Mouse (Mus musculus) R1 (cell line): Measurements from ENCODE around the gene Mical3.

Source experiments
- DNase-seq: peaks from one replicate; pipeline ENCODE4 v3.0.0-alpha.2; 2018; ENCODE audit warnings: low read depth, low spot score

The Mical3 gene

GRCm38 (mm10) chr6:121054340-121054739 is 76.5 kb downstream of the Mical3 start:
- no peak for DNase-seq

DNA sequence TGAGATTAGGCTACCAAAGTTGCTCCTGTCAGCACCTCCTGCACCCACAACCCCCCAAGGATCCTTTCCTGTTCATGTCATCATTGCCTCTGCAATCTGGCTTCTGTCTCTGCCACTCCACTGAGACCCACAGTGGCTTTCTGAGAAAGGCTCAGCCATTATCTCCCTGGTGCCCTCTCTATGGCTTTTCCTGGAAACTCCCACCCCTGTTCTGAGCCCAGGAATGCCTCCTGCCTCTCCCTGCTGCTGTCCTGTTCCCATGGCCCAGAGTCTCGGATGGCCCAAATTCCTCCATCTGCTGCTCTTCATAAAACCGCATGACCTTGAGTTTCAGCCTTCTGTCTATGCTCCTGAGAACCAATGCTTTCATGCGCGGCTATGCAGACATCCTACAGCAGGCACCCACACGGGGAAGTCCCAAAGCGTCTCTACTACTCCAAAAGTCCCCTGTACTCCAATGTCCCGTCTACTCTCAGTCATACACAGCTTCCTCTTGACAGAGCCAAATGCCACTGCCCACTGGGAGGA is 77.2 kb downstream of the Mical3 start:
- peak; percentile 39 for DNase-seq

DNA sequence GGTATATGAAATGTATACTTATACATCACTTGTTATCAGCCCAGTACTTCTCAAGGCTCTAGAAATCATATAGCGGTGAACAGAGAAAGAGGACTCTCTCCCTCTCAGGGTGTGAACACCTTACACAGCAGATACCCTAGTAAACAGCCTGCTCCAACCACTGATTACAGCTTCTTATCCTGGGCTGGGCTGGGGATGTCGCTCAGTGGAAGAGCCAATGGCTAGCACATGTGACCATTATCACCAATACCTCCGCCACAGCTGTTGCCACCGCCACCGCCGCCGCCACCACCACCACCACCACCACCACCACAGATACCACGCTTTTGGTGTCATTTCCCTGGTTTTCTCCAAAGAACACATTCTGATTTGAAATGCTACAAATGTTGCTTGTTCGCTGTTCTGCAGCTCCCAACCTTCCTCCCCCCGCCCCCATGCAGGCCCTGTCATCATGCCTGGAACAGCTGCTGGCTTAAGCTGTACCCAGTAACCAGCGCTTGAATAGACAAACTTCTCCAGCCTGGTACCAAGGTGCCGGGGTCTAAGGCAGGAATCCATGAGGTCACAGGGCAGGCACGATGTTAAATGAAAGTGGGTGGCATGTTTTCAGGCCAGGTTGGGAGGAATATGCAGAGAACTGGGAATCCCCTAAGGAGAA is 78.7 kb downstream of the Mical3 start:
- no peak for DNase-seq

GRCm38 (mm10) chr6:121051411-121051810 is 79.4 kb downstream of the Mical3 start:
- no peak for DNase-seq

GRCm38 (mm10) chr6:121048696-121049095 is 82.1 kb downstream of the Mical3 start:
- no peak for DNase-seq

DNA sequence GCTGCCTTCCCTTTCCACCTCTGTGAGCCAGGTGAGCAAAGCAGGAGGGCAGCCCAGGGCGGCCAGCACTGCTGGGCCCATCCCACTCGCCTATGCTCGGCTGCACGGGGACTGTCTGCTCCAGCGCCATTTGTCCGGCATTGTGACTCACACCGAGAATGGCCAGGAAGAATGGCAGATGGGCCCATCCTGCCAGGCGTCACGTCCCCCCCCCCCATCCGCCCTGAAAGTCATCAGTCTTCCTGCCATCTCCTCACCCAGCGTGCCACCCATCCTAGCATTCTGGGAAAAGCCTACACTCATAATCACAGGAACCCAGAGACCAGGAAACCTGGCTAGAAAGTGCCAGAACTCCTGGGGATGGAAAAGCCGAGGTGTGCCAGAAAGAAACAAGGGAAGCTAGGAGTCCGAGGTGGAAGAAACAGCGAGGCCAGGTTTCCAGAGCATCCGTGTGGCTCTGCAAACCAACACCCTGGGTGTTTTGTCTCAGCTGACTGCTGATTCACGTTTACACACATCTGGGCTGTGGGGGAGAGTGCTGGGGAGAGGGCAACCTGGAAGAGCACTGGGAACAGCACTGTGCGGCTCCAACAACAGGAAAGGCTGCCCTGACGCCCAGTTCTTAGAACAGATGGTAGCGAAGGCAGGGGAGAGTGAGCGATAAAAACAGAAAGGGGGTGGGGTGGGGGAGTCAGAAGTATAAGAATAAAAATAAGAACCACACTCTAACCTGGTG is 85.3 kb downstream of the Mical3 start:
- DNase-seq: peak; percentile 21

DNA sequence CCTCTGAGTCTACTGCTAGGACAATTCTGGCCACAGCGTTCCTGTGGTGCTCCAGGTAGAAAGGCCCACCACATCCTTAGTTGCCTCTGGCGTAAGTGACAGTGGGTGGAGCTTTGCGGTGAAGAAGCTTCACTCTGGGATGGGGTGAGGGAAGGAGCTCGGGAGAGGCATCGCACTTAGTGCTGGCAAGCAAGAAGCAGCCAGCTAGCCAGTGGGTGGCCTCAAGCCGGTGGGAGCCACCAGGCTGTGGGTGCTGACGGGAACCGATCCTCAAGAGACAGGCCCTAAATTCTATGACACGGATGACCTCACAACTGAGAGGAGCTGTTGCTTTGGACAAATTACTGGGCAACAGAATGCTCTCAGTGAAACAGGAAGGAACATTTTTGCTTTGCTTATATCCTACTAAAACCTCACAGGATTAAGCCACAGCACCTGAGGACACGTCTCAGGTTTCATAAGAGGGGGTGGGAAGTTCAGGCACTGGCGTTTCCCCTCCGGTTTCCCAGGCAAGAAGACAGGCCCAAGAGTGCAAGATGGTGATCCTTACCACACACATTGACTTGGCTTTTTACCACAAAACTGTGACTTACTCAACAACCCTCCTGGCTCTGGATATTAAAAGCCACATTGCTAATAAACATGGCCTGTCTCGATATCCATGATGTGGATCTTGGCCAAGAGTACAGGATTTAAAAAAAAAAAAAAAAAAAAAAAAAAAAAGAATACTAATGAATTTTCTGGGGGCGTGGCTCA is 87.2 kb downstream of the Mical3 start:
- no peak for DNase-seq

DNA sequence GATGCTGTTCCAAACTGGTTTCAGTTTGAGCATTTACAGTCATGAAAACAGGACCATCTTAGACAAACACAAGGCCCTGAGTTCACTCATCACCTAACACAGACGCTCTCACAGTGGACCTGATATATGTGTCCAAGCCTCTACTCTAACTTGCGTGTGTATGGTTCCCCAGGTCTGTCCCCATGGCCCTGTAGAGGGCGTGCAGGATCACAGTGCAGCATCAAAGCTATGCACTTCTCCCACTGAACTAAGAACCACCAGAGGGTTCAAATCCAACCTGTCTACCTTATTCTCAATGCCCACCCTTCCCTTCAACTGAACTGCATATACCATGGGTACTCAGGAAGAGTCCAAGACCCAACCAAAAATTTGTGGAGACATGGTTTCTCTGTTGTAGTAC is 91.1 kb downstream of the Mical3 start:
- DNase-seq: no peak

DNA sequence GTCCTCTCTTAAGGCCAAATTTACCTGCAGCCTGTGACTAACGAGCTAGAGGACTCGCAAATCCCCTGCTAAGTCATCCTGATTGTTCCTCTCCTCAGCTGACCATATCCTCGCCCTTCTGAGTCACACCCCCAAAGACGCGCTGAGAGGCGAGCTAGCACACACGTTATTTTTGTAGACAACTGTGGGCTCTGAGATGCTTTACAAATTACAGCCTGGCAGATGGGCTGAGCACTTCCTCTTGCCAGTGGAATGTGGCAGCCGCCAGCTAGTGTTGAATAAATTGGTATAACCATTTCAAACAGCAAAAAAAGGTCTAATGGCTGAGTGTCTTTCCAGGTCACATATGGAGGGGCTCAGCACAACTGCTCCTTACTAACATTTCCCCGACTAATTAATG is 91.5 kb downstream of the Mical3 start:
- no peak for DNase-seq

DNA sequence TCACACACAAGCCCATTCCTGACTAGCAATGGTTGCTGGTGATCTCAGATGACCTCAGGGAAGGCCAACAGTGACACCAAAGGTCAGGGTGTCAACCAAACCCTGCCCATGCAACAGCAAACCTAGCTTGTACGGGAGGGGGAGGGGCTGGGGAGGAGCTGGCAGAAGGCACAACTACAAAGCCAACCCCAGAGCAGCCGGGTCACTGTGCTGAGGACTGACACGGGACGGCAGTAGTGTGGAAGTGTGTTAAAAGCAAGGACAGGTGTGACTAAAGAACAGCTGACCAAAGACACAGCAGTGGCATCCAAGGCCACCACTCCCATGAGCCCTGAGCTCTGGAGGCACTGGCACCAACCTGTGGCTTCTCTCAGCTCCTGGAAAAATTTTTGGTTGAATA is 93.7 kb downstream of the Mical3 start:
- no peak for DNase-seq

GRCm38 (mm10) chr6:121035929-121036328 is 94.9 kb downstream of the Mical3 start:
- no peak for DNase-seq

DNA sequence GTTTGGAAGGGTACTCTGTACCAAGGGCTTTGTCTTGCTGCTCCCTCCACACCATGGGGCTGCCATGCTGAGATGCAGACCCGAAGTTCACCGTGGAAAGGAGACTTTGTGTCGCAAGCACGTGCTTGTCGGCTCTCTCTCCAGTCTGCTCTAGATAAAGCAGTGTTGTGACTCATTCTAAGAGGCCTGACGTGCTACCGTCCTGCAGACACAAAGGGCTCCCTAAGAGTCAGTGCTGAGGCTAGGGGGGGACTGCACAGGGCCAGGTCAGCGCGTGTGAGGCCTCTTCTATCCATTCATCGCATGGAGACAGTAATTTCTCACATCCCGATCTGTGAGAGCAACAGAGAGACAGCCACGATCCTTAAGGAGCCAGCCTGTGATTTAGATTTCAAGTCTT is 95.5 kb downstream of the Mical3 start:
- no peak for DNase-seq

DNA sequence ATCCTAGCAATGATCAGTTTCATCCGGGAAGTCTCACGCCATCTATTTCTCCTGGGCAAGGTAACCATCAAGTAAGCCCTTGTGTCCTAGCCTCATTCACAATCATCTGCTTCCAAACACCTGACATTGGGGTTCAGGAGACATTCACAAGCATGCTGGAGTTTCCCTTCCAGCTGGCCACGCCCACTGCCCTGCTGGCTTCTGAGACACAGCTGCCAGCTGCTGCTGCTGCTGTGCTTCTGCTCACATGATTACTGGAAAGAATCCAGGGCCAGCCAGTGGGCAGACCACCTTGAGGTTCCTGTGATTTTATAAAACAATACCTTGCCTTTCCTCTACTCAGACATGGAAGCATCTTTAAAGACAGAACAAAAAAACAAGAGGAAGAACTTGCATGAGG is 97.5 kb downstream of the Mical3 start:
- no peak for DNase-seq

DNA sequence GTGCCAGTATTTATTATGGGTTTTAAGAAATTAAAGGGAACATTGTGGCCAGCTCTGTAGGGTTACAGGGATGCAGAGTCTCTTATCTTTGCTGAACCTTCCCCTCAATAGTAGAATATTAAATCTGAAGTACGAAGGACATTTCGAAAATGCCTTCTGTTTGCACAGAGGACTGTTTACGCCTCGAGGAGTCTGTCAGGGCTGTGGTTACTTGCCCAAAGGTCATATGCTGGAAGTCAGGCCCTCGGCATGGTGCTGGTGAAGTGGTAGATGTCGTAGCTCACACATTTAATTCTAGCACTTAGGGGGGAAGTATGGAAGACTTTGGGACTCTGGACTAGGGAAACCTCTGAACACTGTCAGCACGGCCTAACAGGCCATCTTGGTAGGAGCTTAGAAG is 99.4 kb downstream of the Mical3 start:
- DNase-seq: no peak

- DNase-seq: no peak
Observed at GRCm38 (mm10) chr6:121029897-121030589, 100.8 kb downstream of the Mical3 start.

GRCm38 (mm10) chr6:121028514-121028913 is 102.3 kb downstream of the Mical3 start:
- DNase-seq: no peak

DNA sequence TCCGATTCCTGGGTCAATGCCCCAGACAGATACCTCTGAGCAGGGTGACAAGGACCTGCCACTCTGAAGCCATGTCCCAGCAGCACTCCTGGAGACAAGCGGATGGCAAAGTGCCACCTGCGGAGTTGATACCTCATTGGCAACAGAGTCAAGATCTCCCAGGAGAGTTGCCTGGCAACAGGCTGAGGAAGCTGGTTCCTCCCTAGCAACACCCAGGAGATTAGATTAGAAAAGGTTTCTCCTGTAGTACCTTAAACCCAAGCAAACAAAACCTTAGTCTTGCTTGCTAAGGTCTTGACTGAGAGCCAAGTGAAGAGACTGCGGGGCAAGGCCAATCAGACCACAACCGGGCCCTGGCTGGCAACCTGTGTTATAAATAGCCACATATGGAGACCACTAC is 103.5 kb downstream of the Mical3 start:
- DNase-seq: no peak

DNA sequence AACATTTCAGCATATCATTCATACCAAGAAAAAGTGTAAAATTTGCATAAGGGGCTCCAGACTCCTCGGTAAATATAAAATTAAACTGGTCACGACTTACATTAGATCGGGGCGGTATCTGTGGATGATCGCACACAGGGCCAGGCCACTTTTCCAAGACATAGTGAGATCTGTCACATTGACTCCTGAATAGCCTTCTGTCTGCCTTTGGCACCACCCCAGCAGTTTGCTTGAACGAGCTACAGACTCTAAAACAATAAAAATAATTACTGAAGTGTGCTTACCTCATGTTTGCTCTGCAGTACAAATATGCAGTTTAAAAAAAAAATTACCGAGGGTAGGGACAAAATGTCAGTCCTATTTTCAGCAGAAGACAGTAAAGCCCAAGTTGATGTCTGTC is 103.9 kb downstream of the Mical3 start:
- no peak for DNase-seq

- no peak for DNase-seq
Observed at GRCm38 (mm10) chr6:121026019-121026584, 104.7 kb downstream of the Mical3 start.

DNA sequence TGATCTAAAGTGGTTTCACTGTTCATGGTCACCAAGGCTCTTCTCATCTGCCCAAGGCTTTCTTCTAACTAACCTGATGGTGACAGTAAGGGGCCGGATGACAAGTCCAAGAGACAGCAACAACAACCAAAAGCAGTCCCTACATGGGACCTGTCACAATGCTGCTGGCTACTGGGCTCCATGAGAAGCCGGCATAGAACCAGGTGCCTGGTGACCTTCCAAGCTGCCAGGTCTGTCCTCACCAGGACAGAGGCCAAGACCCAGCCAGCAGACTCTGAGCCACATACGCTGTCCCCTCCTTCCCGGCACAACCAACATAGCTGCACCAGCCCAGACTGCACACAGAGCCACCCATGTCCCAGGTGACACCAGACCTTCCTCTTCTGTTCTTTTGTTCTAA is 112.7 kb downstream of the Mical3 start:
- no peak for DNase-seq

DNA sequence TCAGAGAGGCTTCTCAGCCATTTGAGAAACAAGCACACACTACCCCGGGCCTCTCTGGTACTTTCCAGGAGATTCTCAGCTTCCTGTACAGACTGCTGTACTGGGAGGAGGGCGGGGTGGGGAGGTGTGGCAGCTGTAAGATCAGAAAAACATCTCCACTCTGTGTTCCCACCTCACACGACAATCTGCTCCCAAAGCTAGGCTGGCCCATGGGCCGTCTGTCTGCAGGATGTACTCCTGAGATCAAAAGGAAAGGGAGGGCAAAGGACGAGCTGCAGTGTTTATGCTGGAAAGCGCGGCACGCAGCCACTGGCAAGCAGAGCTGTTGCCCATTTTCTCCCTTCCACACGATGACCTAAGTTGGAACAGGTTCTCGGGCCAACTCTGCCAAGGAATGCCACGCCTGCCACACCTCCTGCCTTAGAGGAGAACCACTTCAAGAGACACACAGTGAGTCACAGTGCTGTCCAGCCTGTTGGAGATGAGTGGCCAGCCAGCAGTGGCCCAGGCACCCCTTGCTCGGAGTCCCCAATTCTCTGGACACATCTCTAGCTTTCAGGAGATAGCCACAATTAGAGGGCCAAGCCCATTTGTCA is 113.3 kb downstream of the Mical3 start:
- DNase-seq: no peak
